Mouse (Mus musculus) urinary bladder, postnatal 4 days (tissue): ENCODE data around the gene AC129217.1.
"Not testable (repeated sequence)": the region's sequence is repeated elsewhere in the genome, so short reads cannot be mapped to it uniquely, and the experiment has no call there.

Experiments
- DNase-seq, 2 experiments: peaks; one replicate each; pipeline ENCODE4 v3.0.0; 2021 to 2022; ENCODE audit warnings: low spot score in 2 of 2

The AC129217.1 gene

DNA sequence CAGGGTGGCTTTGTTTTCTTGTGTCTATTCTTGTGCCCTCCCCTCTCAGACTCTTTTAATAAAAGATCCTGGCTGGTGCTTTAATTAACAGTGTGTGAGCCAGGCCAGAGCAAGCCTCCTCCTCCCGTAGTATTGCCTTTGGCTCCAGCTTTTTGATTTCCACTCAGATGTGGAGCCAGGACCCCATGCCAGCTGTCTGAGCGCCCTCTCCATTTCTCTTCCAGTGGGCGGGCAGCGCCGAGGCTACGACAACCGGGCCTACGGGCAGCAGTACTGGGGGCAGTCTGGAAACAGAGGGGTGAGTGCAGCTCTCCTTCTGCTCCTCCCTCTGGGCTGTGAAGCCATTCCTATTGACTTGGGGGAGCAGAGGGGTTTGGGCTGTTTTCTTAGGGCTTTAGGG lies 1.1 kb downstream of the AC129217.1 start:
- no peak for DNase-seq

DNA sequence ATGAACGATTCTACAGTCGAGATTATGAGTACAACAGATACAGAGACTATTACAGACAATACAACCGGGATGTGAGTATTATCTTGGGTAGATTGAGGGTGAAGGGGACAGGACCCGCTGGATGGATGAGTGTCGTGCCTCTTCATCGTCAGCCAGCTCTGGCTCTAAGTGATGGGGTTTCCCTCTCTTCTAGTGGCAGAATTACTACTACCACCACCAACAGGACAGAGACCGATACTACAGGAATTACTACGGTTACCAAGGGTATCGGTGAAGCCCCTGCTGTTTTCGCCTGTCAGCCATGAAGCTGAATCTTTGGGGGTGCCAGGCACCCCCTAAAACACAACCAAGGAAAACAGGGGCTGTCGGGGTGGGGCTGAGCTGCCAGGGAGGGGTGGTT lies 1.7 kb downstream of the AC129217.1 start:
- DNase-seq: no peak

DNA sequence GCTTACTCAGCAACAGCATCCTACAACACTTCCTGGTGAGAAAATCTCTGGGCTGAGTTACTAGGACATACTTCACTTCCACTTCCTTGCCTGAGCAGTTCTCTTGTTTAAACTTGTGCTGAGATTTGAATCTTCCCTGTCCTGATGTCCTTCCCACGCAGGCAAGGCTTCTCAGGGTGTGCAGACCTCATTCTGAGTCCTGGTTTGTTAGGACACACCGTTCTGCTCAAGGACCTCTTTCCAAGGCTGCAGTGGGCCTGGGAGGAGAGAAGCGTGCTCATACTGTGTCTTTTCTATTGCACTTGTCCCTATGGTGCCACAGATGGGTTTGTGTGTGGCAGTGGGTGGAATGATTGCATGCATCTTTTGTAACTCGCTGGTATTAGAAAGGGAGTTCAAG lies 3.4 kb downstream of the AC129217.1 start:
- no peak for DNase-seq

DNA sequence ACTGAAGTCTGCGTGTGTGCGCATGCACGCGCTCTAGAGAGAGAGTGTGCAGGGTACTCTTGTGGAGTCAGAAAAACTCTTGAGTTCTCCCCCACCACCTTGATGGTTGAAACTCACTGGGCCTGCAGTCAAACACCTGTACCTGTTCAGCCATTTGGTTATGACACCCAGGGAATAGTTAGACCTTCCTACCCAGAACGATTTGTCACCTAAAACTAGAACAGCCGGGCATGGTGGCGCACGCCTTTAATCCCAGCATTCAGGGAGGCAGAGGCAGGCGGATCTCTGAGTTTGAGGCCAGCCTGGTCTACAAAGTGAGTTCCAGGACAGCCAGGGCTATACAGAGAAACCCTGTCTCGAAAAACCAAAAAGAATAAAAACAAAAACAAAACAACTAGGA lies 6.8 kb downstream of the AC129217.1 start:
- not testable (repeated sequence) for DNase-seq

DNA sequence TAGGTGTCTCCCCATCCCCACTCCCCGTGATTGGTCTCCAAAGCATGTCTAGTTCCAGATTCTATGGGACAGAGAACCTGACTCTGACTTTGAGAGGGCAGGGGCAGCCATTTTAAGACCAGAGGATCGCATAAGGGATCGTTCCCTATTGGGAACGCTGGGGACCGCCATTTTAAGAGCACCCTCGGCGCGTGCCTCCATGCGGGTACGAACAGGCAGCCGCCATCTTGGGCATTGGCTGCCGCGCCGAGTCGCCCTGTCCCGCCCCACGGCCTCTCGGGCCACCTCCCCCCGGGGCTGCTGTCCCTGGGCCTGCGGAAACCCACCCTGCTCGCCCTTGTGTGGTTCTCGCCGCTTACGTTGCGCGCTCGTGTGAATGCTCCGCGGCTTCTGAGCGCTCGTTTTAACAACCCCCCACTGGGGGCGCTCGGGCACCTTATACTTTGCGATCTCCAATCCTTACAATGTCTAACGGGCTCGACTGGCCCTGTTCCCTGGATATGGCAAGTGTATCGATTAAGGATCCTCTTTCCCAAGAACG lies 7.7 kb downstream of the AC129217.1 start, which contains the start of gene Bscl2:
TSS of gene Bscl2 (plus strand) at position 217 of the 541 bp plus-strand sequence.
- DNase-seq: peak; percentile 78 to 79

DNA sequence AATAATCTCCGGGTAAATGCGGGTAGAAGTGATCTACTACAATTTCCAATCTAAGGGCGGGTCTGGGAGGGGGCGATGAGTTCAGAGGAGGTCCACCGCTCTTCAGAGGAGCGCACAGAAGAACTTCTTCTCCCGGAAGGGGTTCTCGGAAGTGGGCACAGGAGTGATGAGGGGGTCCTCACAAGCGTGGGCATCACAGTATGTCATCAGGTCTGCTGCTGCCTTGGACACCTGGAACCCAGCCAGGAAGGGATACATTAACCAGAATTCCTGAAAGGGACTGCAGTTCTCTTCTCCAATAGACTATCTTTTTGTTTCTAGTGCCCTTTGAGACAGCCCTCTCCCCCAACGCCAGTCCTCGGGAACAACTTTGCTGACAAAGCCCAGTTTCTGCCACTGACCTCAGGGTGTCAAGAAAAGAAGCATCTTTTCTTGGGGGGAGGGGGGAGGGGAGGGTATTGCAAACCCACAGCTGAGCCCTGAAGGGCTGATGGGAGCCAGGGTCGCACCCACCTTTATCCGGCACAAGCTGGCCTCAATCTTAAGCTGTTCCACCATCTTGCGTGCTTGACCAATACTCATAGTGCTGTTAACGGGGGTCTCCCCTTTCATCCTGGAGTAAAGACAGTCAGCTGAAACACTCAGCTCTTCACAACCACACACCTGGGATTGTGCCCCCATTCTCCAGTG lies 8.6 kb downstream of the AC129217.1 start:
- no peak for DNase-seq

DNA sequence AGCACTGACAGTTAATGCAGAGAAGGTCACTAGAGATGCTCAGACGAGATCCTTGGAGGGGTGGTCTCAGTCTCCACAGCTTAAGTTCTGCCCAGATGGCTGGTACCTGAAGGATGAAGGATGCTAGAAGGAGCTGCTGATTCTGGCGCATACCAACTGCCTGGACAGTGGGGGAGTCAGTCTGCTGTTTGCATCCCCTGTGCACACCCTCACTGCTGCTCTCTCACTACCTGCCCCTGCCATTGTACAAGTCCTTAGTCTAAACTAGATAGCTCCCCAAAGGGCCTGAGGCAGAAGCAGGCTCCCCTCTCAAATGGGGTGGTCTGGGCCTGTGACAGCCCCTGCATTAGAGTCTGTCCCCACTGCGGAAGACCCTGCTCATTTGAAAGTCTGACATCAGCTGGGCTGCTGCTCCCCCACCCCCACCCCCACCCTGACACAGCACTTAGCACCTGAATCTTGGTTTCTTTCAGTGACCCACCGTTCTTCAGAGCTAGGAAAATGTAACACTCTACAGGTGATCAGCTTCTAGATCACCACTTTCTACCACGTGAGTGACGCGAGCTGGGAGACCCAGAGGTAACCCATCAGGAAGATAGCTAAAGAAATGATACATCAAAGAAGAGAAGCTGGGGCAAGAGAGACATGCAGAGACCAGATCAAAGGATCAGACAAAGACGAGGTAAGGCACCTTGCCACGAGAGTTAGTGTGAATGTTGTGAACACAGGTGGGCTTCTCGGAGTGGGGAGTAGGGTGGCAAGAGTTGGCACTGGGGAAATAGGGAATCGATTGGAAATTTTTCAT lies 9.7 kb downstream of the AC129217.1 start, which contains the start of gene Gng3:
TSS of gene Gng3 (minus strand) at position 92 of the 805 bp plus-strand sequence.
- no peak for DNase-seq

DNA sequence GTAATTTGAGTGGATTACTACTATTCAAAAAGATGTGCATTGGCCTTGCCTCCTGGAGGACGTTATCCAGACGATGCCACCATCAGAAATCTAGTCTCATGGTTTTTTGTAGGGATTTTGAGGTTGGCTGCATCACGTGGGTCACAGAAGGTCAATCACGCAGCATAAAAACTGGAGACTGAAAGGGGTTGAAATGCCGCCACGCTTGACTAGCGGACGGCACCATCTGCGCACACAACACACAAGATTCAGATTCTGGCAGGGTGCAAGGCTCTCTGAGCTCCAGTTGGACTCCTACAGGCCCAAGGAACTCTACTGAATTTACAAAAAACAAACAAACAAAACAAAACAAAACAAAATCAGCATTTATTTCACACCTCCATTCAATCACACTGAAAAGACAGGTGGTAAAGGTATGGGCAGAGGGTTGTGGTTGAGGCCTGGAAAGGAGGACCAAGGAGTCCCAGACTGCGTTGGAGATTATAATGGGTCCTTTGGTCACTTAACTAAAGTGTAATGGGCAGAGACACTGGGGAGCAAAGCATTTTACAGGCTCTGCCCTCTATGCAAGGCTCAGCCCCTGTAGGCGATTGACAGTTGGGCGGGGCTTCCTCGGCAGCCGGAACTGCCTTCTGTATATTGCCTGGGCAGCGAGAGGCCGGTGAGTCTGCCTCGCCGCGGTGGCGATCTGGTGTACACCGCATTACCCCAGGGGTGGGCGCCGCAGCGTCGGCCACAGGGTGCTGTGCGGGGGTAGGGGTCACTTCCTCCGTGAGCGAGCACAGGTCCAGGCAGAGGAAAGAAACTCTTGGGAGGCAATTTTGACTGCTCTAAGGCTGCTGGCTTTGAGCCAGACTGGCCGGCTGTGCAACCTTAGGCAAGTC lies 10.6 kb downstream of the AC129217.1 start:
- peak; percentile 62 to 74 for DNase-seq

DNA sequence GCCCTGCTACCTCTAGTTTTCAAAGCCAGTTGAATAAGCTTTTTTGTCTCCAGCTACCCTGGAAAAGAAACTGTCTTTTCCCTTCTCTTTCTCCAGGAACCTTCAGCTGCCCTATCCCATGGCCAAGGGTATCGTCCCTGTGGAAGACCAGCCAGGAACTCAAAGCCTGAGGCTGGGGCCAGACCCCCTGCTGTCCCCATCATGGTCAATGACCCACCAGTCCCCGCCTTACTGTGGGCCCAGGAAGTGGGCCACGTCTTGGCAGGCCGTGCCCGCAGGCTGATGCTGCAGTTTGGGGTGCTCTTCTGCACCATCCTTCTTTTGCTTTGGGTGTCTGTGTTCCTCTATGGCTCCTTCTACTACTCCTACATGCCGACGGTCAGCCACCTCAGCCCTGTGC lies 11.4 kb downstream of the AC129217.1 start:
- no peak for DNase-seq

DNA sequence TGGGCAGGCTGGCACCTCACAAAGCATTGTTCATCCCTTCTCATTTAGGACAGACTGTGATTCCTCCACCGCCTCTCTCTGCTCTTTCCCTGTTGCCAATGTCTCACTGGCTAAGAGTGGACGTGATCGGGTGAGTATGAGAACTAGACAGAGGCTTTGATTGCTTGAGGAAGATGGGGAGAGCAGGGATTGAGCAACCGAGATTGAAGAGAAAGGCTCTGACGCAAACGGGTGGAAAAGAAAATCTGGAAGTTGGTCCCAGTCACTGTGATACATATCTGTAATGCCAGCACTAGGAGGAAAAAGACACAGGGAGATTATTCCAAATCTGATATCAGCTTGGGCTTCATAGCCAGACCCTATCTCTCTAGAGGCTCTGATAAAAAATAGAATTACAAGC lies 13.4 kb downstream of the AC129217.1 start:
- no peak for DNase-seq

DNA sequence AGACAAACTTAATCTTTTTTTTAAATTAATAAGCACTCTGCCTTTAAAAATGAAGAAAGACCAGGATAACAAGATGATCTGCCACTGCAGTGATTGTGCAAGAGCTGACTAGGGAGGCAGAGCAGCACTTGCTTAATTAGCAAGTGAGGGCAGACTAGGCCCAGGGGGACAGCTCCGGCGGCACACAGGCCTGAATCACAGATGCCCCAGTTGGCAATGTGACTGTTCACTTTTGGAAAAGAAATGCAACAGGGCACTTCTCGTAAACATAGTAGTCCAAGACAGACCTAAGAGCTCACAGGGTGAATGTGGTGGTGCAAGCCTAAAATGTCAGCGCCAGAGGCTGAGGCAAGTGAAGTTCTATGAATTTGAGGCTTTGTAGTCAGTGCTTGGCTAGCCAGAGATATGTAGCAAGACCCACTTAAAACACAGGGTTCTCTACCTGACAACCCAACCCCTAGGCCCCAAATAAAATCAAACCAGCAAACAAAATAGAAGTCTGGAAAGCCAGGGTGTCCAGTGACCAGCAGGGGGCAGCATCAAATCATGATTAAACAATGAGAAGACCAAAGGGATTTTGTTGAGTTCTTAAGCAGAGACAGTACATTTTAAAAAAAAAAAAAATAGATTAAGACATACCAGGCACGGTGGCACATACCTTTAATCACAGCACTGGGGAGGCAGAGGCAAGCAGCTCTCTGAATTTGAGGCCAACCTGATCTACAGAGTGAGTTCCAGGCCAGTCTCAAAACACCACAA lies 15.0 kb downstream of the AC129217.1 start:
- DNase-seq: peak; percentile 48 to 83

DNA sequence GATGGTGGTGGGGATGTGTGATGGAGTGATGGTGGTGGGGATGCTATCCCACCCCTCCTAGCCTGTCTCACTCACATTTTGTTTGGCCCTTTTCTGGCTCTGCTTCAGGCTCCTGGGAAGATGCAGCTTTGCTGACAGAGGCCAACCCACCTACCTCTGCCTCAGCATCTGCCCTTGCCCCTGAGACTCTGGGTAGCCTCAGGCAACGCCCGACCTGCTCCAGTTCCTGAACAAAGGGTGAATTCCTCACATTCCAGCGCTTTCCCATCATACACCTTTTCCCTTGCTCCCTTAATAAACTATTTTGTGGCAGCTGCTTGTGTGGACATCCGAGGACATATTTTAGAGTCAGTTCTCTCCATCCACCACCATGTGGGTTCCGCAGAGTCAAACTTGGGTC lies 18.8 kb downstream of the AC129217.1 start:
- DNase-seq: no peak

DNA sequence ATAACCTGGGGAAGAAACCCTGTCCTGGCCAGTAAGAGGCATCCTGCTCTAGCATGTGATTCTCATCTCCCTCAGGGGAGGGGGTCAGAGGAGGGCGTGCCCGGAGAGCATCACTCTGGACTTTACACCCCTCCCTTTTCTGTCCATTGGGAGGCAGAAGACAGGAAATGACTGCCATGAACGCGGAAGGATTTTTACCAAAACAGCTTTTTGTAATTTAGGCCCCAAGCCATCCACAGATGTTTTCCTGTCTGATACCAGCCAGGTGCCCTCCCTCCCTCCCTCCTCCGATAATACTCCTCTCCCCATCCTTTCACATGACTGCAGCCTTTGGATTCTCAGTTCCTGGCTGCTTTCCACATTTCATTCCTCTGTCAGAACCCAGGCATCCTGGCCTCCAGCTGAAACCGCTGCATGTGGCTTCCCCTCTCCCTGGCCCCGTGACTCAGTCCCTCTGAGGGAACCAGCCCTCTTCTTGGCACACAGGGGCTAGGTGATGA lies 20.9 kb downstream of the AC129217.1 start, which contains the start of gene Lrrn4cl:
TSS of gene Lrrn4cl (plus strand) at position 367 of the 500 bp plus-strand sequence.
- peak; percentile 57 to 67 for DNase-seq

DNA sequence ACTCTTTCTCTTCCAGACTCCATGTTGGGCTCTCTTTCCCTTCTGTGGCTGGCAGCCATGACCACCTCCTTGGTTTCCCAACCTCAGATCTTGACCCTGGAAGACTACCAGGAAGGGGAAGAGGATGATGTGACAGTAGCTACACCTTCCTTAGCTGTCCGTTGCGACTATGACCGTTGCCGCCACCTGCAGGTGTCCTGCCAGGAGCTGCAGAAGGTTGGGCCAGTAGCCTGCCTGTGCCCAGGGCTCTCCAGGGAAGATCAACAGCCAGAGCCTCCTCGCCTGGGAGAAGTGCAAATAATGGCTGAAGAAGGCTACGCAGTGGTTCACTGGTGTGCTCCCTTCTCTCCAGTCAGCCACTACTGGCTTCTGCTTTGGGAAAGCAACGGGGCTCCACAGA lies 22.1 kb downstream of the AC129217.1 start:
- no peak for DNase-seq

DNA sequence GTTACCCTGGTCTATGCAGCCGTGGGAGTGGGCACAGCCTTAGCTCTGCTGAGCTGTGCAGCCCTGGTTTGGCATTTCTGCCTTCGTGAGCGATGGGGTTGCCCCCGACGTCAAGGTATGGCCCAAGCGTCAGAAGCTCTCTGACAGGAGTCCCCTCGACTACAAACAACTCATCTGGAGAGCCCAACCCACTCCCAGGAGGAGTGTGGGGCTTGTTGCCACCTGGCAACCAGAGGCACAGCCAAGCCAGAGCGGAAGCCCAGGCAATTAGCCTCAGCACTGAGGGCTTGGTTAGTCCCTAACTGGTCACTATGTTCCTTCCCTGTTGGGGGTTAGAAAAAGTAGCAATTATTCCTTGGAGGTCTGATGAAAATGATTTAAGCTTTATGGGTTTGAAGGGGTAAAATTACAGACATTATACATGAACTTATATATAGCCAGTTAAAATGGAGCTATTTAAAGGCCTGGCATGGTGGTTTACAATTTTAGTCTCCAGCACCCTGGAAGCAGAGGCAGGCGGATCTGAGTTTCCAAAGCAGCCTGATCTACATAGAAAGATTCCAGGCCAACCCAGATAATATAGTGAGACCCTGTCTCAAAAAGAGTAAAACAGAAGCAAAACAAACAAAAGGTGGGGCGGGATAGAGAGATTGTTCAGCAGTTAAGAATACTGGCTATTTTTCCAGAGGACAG lies 22.8 kb downstream of the AC129217.1 start:
- DNase-seq: no peak

DNA sequence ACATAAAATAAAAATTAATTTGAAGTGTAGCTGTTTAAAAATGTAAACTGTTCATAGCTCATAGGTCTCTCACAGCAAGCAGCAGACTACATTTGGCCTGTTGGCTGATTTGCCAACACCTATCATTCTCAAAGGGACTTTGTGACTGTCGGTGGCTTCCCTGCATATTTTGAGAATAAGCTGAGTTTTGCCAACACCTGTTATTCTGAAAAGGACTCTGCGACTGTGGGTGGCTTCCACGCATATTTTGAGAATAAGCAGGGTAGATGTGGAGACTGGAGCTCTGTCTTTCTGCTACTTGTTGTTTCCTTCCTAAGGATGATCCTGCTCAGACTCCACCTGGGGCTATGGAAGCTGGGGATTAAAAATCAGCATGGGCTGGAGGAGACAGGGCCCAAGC lies 23.5 kb downstream of the AC129217.1 start:
- DNase-seq: no peak

DNA sequence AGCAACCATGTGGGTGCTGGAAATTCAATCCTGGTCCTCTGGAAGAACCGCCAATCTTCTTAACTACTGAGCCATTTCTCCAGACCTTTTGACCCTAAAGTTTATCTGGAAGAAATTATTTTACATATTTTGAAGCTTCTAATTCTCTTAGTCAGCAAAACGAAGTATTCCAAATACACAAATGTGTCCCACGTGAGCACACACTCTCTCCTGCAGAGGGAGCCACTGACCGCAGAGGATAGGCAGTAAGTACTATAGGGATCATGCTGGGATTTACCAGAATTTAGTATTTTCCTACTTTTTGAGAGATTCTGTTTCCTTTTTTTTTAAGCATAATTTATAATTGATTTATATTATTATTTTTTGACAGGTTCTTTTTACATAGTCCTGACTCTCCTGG lies 28.1 kb downstream of the AC129217.1 start:
- no peak for DNase-seq

DNA sequence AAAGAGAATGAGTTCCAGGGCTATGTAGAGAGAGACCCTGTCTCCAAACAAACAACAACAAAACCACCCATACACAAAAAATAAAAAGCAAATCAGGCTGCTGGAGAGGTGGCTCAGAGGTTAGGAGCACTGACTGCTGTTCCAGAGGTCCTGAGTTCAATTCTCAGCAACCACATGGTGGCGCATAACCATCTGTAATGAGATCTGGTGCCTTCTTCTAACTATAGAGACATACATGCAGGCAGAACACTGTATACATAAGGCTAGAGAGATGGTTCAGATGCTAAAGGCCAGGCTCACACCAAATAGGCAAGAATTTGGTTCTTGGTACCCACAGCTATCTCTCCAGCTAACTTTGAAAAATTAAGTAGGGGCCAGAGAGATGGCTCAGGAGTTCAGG lies 29.4 kb downstream of the AC129217.1 start:
- DNase-seq: no peak

DNA sequence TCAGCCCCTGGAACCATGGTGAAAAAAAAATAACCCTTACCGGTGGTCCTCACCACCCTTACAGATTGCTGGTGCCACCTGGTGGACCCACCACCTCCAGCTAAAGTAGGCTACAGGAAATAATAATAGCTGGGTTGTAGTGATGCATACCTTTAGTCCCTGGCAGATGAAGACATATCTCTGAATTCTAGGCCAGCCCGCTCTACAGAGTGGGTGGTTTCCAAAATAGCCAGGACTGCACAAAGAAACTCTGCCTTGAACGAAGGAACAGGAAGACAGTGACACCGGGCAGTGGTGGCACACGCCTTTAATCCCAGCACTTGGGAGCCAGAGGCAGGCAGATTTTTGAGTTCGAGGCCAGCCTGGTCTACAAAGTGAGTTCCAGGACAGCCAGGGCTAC lies 34.7 kb downstream of the AC129217.1 start:
- DNase-seq: no peak

DNA sequence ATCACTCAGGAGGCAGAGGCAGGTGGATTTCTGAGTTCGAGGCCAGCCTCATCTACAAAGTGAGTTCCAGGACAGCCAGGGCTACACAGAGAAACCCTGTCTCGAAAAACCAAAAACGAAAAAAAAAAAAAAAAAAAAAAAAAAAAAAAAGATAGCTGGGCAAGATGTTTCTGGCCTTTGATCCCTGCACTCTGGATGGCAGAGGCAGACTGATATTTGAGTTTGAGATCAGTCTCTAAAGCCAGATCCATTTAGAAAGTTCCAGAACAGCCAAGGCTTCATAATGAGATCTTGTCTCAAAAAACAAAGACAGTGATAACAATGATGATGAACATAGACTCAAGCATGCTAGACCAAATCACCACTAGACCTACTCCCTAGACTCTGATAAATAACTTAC lies 40.8 kb downstream of the AC129217.1 start:
- not testable (repeated sequence) for DNase-seq
